Mouse (Mus musculus): ENCODE measurements at regions not wholly inside any gene's neighbourhood (a gene's known extent, or its start where the extent isn't known, plus 50 kb on each side); places are given as distances from the start of the nearest gene placed in this dataset.

DNA sequence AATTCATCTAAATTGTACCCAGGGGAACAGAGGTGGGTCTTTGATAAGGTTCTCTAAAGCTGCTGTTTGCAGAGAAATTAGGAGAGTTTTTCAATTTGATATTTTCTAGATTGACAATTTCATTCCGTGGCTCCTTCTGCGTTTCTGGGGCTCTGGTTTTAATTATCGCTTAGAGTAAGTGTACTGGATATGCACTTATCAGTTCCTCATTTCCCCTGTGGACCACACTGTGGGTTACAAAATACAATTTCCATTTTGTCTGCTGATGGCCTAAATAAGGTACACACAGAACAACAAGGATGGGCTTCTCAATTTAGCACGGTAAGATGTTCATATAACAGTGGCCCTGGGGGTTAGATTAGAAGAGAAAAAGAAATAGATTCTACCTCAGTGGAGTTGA is 855.3 kb upstream of the Tenm3 start:
- WGBS = 79% methylated on average over 4 of the region's 4 CpGs
- no peak for ATAC-seq (ENCODE audit: low FRiP score)
- Histone ChIP-seq H3K9ac (no peak overlapping the region), H3K9me3 (replicated peaks) (no peaks in the 10 kb centered on the region), H3K27ac (no peak overlapping the region), H3K4me2 (replicated peaks) (no peak overlapping the region), H3K4me1 (no peaks in the 10 kb centered on the region), H3K4me3 (no peak overlapping the region), H3K36me3 (no peaks in the 10 kb centered on the region), H3K27me3 (no peaks in the 10 kb centered on the region)

GRCm38 (mm10) chr8:49696709-49697108 is 853.0 kb upstream of the Tenm3 start:
- 73% methylated on average over 2 of the region's 2 CpGs for WGBS

More at GRCm38 (mm10) chr8:49696709-49697108, 853.0 kb upstream of the Tenm3 start:
- Histone ChIP-seq H3K4me2 (replicated peaks) (no peak overlapping the region), H3K9ac (no peak overlapping the region), H3K27ac (no peak overlapping the region), H3K4me3 (no peak overlapping the region), H3K36me3 (no peaks in the 10 kb centered on the region), H3K4me1 (no peaks in the 10 kb centered on the region), H3K27me3 (no peaks in the 10 kb centered on the region), H3K9me3 (replicated peaks) (no peaks in the 10 kb centered on the region)
- no peak for ATAC-seq (ENCODE audit: low FRiP score)

Data from hindbrain, embryonic 12.5 days (tissue).